Mouse (Mus musculus): Measurements from ENCODE around the gene Mycn.

Gene Mycn

DNA sequence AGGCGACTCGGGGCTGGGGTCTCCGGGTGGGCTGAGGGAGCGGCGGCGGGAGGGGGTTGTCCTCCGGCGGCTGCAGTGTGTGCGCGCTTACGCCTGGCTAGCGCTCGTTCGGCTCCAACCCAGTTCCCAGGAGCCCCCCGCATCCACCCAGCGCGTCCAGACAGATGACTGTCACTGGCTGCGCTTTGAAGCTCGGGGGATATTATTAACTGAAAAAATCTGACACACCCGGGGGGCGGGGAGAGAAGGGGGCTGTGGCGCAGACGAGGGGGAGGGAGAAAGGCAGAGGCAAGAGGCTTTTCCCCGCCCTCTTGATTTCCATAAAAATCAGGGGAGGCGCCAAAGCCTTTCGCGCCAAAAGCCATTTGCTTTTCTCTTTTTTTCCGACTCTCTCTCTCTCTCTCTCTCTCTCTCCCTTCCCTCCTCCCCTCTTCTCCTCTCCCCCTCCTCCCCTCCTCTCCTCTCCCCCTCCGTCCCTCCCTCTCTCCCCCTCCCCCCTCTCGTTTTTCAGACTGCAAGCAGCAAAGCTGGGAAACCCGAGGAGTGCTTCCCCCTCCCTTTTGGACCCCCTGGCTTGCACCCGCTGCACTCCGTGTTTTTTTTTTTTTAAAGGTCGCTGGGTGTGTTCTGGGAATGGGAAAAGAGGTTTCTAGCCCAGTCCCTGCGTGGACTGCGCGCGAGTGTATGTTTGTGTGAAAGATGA lies at the start of gene Mycn:
Gene Mycn (minus strand): TSS at position 254 of the 703 bp plus-strand sequence.
- peak; percentile 60 for DNase-seq

DNA sequence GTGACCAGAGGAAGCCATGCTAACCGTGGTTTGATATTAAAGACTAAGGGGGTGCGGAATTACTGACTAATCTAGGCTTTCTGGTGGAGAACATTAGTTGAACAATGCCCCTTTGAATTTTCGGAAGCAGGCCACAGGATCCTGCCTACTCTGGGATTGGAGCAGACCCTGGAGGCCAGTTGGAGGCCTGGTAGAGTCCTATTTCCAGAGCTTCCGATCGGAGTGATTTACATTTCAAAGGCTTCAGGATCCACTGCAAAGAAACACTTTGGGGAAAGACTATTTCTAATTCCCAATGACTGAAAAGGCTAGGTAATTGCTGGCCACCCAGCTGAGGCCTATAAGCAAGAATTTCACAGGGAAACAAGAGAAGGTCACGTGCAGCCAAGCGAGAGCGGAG lies 45.7 kb upstream of the Mycn start:
- DNase-seq, result no peak

DNA sequence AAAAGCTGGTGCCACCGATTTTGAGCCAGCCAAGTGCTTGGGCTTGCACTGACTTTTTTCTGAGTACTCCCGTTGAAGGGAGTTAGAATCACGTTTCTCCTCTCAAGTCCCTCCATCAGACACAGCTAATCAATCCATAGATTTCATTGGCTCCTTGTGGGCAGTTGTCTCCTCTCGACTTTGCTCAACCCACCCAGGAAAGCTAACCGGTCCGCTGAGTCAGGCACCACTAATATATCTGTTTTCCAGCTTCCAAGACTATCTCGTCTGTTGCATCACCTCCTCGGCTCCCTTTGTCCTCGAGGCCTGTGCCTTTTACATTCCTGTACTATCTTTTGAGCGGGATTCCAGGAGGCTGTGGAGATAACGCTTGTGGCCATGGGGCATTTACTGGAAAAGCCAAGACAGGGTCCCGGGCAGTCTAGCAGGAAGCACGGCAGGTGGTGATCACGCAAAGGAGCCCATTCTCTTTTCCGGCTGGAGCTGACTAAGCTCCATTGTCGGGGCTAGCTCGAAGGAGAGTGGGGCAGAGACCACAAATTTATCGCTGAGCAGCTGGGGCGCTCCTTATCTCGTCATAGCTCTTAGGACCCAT lies 45.0 kb upstream of the Mycn start:
- no peak for DNase-seq

DNA sequence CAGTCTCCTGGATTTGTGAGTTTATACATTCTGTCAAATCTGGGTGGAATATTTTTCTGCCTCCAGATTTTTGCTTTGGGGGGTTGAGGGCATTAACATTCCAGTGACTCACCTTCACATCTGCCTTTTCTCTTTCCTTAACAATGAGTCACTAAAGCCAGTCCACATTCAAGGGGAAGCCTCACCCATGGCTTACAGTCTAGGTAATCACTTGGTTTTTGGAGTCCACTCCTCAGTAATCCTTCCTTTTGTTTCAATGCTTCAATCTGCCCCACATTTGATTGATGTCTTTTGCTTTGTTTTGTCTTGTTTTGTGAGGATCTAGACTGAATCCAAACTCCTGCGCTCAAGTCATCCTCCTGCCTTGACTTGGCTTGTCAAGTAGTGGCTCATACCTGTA lies 41.3 kb upstream of the Mycn start:
- no peak for DNase-seq

DNA sequence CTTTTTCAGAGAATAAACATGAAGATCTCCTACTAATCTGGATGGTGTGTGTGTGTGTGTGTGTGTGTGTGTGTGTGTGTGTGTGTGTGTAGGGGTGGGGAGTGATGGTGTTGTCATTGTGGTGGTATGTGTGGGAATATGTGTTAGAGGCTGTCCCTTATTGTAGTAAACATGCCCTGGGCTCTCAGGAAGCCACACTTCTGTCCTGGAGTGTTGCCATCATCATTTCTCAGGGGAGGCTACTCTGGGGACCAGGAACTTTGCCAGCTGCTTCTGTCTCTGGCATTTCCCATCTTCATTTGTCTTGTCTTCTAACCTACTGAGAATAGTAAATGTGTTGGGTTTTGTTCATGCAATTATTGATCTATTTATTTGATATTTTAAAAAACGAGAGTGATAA lies 33.7 kb upstream of the Mycn start:
- peak; percentile 40 for DNase-seq

DNA sequence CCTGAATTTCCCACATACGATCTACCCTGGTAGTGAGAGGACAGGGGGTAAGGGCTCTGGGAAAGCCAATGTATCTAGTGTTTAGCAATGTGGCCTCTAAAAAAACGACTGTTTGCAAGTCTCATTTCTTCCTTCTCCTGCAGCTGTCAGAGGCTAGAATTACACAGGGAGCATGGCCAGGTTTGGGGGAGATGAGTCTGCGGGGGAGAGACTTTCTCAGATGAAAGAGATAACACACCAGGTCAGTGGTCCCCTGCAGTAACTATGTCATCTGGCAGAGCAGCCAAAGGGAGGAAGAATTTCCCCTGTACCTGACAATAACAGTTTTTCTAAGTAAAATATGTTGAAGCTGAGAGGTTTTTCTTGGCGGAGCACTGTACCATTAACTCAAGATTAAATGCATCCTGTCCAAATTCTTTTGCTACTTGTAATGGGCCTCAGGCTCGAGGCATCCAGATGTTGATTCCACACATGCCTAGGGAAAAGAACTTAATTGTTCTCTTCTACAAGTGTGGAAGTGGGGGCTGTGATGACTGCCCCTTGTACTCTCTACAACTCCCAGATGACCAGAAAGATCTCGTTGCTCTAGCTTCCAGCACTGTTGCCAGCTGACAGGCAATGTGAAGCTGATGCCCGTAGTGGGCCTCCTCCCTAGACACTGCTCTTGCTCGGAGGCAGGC lies 31.2 kb upstream of the Mycn start:
- no peak for DNase-seq

DNA sequence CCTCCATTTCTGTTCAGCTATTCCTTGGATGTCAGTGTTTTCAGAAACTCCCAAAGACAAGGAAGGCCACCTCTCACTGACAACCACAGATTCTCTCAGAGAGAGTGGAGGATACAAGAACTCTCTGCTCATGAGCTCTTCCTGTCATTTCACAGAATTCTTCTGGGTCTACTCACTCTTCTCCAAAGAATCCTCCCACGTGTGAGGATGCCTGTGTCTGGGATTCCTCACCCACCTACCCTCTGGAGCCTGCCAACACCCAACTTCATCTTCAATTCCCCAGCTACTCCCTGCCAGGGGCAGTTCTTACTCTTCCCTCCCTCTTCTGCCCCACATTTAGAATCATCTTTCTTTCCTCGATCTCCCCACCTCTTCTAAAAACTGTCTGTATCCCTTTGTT lies 26.2 kb upstream of the Mycn start:
- no peak for DNase-seq

DNA sequence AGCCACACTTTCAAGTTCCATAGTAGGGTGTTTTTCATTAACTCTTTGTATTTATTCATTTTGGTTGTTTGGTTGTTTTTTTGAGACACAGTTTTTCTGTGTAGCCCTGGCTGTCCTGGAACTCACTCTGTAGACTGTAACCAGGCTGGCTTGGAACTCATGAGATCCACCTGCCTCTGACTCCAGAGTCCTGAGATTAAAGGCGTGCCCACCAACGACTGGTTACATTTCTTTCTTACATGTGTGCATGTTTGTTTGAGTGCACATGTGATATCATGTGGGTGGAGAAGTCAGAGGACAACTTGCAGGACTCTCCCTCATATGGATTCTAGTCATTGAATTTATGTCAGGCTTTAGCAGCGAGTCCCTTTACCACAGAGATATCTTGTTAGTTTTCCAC lies 23.1 kb upstream of the Mycn start:
- DNase-seq, result no peak

DNA sequence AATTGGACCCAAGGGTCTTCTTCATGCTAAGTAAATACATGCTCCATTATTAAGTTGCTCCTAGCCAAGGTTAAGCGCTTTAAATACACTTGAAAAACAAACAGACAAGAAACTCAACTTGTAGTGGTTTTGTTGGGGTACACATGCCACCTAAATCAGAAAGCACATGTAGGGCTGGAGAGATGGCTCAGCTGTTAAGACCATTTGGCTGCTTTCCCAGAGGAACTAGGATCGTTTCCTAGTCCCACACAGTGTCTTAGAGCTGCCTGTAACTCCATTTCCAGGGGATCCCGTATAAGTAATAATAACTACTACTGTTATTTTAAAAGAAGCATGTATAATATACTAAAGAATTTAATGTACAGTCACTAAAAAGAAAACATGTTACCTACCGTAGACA lies 5.9 kb upstream of the Mycn start:
- DNase-seq, result no peak

DNA sequence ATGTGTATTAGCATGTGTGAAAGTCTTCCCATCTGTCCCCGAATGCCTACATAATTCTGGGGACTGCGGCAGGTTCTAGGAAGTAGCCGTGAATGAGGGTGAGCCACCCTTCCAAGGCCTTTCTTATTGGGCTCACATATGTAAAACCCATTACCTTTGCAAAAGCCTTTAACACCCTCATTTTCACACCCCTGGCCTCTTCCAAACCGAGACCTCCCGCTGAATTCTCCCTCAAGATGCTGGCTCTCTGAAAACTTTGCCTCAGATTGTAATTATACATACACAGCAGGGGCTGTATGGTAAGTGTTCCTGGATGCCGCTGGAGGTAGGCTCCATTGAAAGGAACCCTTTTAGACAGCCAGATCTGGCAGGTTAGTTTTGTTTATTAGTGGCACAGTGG lies 1.6 kb upstream of the Mycn start:
- no peak for DNase-seq

DNA sequence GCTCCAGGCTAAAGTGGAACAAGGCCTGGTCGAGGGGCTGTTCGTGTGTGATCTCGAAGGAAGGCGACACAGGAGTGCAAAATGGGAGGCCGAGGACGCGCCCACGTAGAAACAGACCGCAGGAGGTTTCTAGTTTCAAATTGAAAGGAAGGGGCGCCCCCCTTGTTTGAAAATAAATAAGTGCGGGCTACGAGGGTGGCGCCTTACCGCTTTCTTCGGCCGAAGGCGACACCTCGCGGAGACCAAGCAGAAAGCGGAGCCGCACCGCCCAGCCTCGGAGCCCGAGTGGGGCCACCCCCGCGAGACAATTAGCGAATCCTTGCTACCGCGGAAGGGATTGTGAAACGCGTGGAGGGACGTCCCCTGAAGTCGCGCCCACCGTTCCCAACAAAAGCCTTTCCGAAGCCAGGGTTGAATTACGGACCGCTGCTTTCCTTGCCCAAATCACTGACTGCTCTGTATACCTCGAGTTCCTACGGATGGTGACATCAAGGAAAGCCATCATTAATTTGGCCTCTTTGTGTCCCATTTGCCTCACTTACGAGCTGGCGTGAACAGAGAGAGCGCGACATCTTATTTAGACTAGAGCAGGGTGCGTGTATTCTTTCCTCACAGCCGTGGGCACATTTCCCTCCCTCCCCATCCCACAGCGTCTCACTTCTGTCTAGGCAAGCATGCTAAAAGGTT lies 793 bp upstream of the Mycn start:
- peak; percentile 77 for DNase-seq

DNA sequence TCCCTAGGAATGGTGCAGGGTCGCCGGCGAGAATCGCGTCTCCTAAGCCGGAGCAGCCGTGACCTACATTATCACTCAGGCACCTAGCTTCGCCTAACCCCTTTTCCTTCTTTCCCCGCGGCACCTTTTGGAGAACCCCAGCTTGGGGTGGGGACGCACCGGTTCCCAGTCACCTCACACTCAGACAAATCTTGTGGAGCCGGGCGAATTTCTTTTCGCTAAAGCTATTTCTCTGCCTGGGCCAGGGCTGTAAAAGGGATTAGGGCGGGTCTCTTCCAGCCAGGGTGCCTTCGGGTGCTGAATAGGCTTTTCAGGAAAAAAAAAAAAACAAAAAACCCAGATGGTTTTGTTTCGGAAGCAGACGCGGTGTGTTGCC lies 597 bp downstream of the Mycn start:
- peak; percentile 7 for DNase-seq

DNA sequence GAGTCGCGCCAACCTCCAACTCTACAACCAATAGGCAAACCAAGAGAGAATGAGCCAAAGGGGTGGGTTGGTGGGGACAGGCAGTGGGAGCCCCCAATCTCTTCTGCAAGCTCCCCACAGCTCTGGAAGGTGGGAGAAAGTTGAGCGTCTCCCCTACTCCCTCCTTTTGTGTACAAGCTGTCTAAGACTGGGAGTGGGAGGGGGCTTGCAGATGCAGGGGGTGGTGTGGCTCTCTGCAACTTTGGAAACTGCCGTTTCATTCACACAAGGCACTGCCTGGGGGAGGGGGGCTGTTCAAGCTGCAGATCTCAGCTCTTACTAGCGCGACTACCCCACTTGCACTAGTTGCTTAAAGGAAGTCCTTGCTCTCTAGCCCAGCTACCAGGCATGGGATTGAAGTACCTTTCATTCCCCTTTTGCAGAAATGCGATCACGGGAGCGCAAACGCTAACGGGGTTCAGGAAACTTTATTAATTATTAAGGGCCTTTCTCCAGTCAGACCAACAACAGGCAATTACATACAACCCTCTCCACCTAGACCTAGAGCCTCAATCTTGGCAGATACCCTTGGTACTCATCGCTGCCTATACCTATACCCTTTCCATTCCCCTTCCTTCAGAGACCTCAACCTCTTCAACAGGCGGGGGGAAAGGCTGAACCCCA lies 1.1 kb downstream of the Mycn start:
- peak; percentile 16 for DNase-seq

DNA sequence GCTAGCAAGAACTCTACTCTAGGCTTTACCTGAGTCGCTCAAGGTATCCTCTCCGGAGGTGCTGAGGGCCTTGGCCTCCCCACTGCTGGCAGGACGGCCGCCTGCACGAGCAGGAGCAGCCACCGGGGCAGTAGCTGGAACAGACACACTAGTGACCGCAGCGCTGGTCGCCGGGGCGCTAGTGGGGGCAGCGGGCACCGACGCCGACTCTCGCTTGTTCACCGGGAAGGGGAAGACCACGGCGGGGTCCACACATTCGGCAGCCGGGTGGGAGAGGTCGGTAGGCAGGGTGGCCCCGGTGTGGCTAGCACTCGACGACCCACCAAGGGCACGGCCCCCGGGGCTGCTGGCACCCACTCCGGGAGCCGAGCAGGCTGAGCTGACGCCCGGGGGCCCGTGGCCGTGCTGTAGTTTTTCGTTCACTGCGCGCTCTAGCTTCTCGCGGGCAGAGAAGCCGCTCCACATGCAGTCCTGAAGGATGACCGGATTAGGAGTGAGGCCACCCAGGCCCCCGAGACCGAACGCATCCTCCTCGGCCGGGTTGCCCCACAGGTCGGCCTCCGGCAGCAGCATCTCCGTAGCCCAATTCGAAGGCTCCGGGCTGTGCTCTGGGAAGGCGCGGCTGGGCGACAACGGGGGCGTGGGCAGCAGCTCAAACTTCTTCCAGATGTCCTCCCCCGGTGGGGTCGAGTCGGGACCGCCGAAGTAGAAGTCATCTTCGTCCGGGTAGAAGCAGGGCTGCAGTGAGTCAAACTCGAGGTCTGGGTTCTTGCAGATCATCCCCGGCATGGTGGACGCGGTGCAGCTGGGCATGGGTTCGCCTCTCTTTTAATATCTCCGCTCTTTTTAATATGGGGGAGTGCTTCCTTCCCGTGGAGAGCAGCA lies 1.9 kb downstream of the Mycn start:
- peak; percentile 8 for DNase-seq

DNA sequence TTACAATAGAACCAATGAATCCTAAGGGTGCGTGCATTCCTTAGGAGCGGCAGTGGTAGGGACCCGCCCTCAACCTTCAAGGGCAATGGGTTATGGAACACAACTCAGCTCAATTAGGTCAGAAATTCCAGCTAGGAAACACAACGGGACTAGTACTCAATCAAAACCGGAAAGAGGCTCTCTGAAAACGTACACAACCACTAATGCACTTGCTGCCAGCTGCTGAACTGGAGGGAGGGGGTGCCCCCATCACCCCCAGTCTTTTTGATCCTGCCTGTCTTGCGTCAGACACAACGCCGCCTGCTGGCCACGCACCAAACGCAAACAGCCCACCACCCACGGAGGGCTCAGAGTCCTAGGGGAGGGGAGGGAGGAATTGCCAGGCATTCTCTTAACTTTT lies 2.9 kb downstream of the Mycn start:
- peak; percentile 57 for DNase-seq

DNA sequence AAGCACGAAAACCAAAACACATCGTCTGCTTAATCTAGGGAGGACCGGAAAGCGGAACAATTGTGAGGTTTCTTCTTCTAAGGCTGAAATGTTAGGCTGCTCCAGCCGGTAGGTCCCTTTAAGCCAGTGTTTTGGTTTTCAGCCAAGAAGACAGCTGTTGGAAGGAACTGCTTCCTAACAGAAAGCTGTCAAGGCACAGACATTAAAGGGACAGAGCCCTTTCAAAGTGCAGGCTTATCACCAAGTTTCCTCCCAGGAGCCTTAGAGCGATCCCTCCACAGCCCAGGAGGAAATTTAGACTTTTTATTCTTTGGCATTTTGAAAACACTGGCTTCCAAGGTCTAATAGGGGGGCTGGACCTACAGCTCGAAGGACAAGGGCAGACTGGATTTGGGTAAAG lies 3.4 kb downstream of the Mycn start:
- DNase-seq, result peak; percentile 71

DNA sequence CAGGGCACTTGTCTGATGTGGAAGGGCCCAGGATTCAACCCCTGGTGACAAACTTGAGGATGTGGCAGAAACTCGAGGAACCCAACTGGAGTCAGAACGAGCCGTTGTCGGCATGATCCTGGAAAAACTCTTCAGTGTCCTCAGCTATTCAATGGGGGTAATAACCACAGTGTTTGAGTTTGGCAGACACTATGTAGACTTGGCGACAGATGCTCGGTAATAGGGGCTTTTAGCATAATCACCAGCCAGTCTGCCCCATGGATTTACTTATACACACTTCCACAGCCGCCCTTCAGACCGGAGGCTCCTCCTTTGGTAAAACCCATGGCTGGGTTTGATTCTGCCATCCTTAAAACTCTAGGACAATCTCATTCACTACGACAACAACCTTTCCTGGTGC lies 4.0 kb downstream of the Mycn start:
- no peak for DNase-seq

DNA sequence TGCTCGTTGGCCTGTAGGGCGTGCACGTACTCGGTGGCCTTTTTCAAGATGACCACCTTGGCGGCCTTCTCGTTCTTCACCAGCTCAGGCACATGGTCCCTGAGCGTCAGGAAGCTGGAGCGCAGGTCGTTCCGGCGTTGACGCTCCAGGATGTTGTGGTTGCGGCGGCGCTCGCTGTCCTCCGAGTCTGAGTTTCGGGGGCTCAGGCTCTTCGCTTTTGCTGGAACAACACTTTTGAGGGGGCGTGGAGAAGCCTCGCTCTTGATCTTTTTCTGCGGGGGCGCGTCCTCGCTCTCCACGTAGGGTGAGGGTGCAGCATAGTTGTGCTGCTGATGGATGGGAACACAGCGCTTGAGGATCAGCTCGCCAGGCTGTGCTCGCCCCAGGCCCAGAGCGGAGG lies 4.6 kb downstream of the Mycn start:
- no peak for DNase-seq

DNA sequence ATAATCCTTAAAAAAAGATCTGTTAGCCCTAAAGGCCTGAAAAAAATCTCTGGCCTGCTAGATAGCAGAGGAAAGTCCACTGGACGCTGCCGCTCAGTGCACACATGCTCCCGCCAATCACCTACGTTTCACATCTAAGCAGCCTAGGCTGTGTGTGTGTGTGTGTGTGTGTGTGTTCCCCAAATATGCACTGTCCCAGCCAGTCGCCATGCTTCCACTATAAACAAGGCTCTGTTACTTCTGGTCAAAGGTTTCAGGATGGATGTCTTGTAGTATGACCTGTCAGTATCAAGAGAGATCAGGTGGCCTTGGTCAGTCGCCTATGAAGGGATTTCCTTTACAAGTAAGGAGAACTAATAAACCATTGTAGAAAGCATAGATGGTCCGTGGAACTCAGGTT lies 9.5 kb downstream of the Mycn start:
- DNase-seq, result no peak

DNA sequence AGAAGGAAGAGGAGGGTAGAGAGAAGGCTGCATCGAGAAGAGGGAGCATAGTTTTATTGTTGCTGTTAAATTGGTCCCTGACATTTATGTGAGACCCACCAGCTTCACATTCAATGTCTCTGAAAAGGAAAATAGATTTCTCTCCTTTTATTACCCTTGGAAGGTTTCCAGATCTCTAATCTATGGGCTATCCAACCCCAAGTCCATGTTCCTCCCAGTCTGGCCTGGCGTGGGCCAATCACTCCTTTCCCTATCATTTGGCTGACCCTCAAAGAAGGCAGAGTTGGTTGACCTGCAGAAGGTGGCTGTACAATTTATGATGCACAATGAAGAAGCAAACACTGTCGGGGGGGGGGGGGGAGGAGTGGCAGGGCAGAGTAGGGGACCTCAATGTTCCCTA lies 13.5 kb downstream of the Mycn start:
- DNase-seq, result no peak

DNA sequence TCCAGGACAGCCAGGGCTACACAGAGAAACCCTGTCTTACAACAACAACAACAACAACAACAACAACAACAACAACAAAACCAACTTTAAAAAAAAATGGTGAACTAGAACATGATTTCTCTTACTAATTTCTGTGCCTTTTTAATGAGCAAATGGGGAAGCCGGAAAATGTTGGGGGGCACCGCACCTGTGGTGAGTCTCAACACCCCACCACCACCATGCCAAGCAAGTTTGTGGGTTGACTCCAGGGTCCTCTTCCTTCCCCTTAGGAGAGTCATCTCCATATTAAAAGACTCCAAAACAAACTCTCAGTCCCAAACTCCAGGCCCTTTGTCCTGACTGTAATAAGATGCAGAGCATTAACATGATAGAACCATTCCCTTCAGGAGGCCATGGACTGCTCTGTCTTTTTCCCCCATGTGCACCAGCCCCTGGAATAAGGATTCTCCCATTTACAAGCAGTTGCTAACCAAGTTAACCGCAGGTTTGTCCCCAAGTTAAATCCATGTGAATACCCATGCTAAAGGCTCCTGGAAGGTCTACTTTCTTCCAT lies 14.7 kb downstream of the Mycn start:
- DNase-seq, result no peak

DNA sequence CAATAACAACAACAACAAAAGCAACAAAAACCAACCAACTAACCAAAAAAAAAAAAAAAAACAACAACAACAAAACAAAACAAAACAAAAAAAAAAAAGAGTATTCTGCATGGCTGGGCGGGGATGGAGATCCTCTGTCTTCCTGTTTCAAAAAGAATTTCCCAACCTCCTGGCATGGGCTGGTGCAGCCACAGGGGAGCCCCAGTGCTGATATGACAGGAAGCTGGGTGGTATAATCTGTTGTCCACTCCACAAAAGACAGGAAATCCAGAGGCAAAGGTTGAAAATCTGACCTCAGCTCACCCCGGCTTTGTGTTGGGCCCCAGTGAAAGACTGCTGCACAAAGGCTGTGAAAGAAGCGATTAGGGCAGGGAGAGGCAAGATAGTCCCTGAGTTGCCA lies 17.3 kb downstream of the Mycn start:
- DNase-seq, result no peak

Data from kidney, adult 11 months (tissue).